Comparison of ENCODE assay signal across 9 mouse cellular contexts in genomic region chr11:53770125-53770791, GRCm38 (mm10). TPM values are rescaled to one million over a fixed set of nuclear protein-coding genes. Genes with fewer than 3 reads are reported as not detected.
A peak's percentile ranks its signal among the peaks of the same experiment; 100 is the strongest.
DNase-seq lines count a peak whose midpoint lies in the region; ATAC-seq and TF ChIP-seq lines count a peak whose summit lies in the region.
"Had no signal": no experiment of that assay in that cellular context is flagged by ENCODE, and none has a peak within 500 bp of the region (broad histone marks: within the 10 kb centered on the region; RNA-seq: fewer than 3 reads in every experiment).

No protein-coding gene starts in this region.

- H3K27me3 ChIP-seq in cerebellum, adult 2 months (ENCODE audit: control insufficient read depth, insufficient read depth, low read length): peaks cover 2% of the 10 kb centered on the region; the same call in 1 of the 2 replicates
- H3K27me3 ChIP-seq in hindbrain, embryonic 14.5 days (ENCODE audit: control insufficient read depth, insufficient read depth, low read length): peaks cover 26% of the 10 kb centered on the region
- no peaks in the 10 kb centered on the region for H3K27me3 ChIP-seq in megakaryocyte, embryonic 14.5 days (replicated peaks)

- peak overlapping the region; percentile 64 for H3K4me3 ChIP-seq in cerebellum, adult 2 months (replicated peaks; ENCODE audit: insufficient read depth, low read depth, low read length)
- H3K4me3 ChIP-seq in hindbrain, embryonic 14.5 days (replicated peaks; ENCODE audit: low read length): peak overlapping the region; percentile 77
- peak overlapping the region; percentile 99 for H3K4me3 ChIP-seq in megakaryocyte, embryonic 14.5 days (replicated peaks)

- H3K9me3 ChIP-seq in hindbrain, embryonic 14.5 days (ENCODE audit: control insufficient read depth, low read length): no peaks in the 10 kb centered on the region
- H3K9me3 ChIP-seq in megakaryocyte, embryonic 14.5 days: no peaks in the 10 kb centered on the region

- H3K4me2 ChIP-seq in hindbrain, embryonic 14.5 days (replicated peaks): peak overlapping the region; percentile 99

- intact Hi-C loops in left cerebral cortex, postnatal 14 days (cut with DNase I): no loop called here

- H3K9ac ChIP-seq in hindbrain, embryonic 14.5 days: peak overlapping the region; percentile 65

- no peaks in the 10 kb centered on the region for H3K4me1 ChIP-seq in cerebellum, adult 2 months (ENCODE audit: control insufficient read depth, insufficient read depth, low read length)
- peaks cover 6% of the 10 kb centered on the region; the same call in 1 of the 2 replicates for H3K4me1 ChIP-seq in hindbrain, embryonic 14.5 days (replicated peaks; ENCODE audit: control insufficient read depth, insufficient read depth, low read length)
- H3K4me1 ChIP-seq in megakaryocyte, embryonic 14.5 days: peaks cover 70% of the 10 kb centered on the region

- ATAC-seq in hindbrain, embryonic 14.5 days (ENCODE audit: low FRiP score): peak; percentile 72

- no peaks in the 10 kb centered on the region for H3K36me3 ChIP-seq in hindbrain, embryonic 14.5 days (replicated peaks; ENCODE audit: control insufficient read depth, insufficient read depth)
- H3K36me3 ChIP-seq in megakaryocyte, embryonic 14.5 days (replicated peaks; ENCODE audit: low read length): peaks cover 37% of the 10 kb centered on the region

- H3K27ac ChIP-seq in cerebellum, adult 2 months (ENCODE audit: insufficient read depth, low read length): no peak overlapping the region; the same call in 1 of the 2 replicates
- H3K27ac ChIP-seq in hindbrain, embryonic 14.5 days: peak overlapping the region; percentile 9; the same call in 1 of the 2 replicates

- no peak for TF ChIP-seq POLR2A in cerebellum, adult 2 months (IDR thresholded peaks at IDR 0.05; ENCODE audit: borderline replicate concordance, insufficient read depth, low read length)

- WGBS in cerebellum, adult 2 months: 1% methylated on average over 75 of the region's 75 CpGs
- WGBS in hindbrain, embryonic 14.5 days: under 1% methylated on average over 73 of the region's 75 CpGs

- no peak for TF ChIP-seq CTCF in cerebellum, adult 2 months (IDR thresholded peaks at IDR 0.05; ENCODE audit: borderline replicate concordance, insufficient read depth, low read depth, low read length)

- DNase-seq in Muller cell, postnatal 12 days (ENCODE audit: inconsistent ontology term): peak; percentile 87
- DNase-seq in cerebellum, adult 2 months: peak; percentile 40 to 54
- DNase-seq in frontal cortex, postnatal 10 days (ENCODE audit: low spot score in 2 of 2): peak; percentile 47 to 66
- peak; percentile 37 for DNase-seq in hindbrain, embryonic 14.5 days (ENCODE audit: low spot score)
- DNase-seq in left cerebral cortex, postnatal 14 days (ENCODE audit: low spot score in 2 of 2): peak; percentile 48 to 55
- peak; percentile 62 for DNase-seq in right cerebral cortex, postnatal 25 days
- peak; percentile 78 to 80 for DNase-seq in urinary bladder, postnatal 4 days (ENCODE audit: low spot score in 2 of 2)

RNA-seq across cellular contexts. Expression of gene Irf1, which starts 0.4 kb away (rescaled TPM):
- 5.6 and 6.0 TPM in 2 replicates for polyA plus RNA-seq in cerebellum, adult 2 months (2012; rRNA removed)
- 2.7 and 3.1 TPM in 2 replicates for polyA plus RNA-seq in hindbrain, embryonic 14.5 days (2014; fragmentation: Nextera tagmentation; extraction: Ambion mirVana)
- 1 to 10 TPM; 4.5 to 5.5 TPM for total RNA-seq in left cerebral cortex, postnatal 14 days (2021)
- 5.1 TPM in 1 of 2 replicates, not detected in the other for polyA plus RNA-seq in megakaryocyte, embryonic 14.5 days (2012; ENCODE audit: insufficient read depth, low replicate concordance)

RNA-seq across cellular contexts. Expression of gene Gm17334, which starts 2.7 kb away (rescaled TPM):
- polyA plus RNA-seq in cerebellum, adult 2 months (2012; rRNA removed): 0.32 and 0.44 TPM in 2 replicates
- polyA plus RNA-seq in hindbrain, embryonic 14.5 days (2014; fragmentation: Nextera tagmentation; extraction: Ambion mirVana): not detected in 2 replicates
- under 1 TPM in 1 of 2 experiments, not detected in 1; 0.51 TPM for total RNA-seq in left cerebral cortex, postnatal 14 days (2021)
- not detected in 2 replicates for polyA plus RNA-seq in megakaryocyte, embryonic 14.5 days (2012; ENCODE audit: insufficient read depth, low replicate concordance)

RNA-seq across cellular contexts. Expression of gene Il5, which starts 49.7 kb away (rescaled TPM):
- 0.16 and 0.22 TPM in 2 replicates for polyA plus RNA-seq in cerebellum, adult 2 months (2012; rRNA removed)
- not detected in 2 replicates for polyA plus RNA-seq in hindbrain, embryonic 14.5 days (2014; fragmentation: Nextera tagmentation; extraction: Ambion mirVana)
- total RNA-seq in left cerebral cortex, postnatal 14 days (2021): not detected
- polyA plus RNA-seq in megakaryocyte, embryonic 14.5 days (2012; ENCODE audit: insufficient read depth, low replicate concordance): not detected in 2 replicates
- total RNA-seq: left cerebral cortex, adult 8-10 months had no signal

Comparison
In these comparisons a context has a peak if more than half of its experiments do, and no peak if none do; other contexts are left out.
1. DNase-seq: peak in every context shown above with its lines; median percentile 87 in Muller cell, postnatal 12 days; 79 in urinary bladder, postnatal 4 days; 62 in right cerebral cortex, postnatal 25 days; 56 in frontal cortex, postnatal 10 days; 52 in left cerebral cortex, postnatal 14 days; 47 in cerebellum, adult 2 months; 37 in hindbrain, embryonic 14.5 days.